Mouse (Mus musculus) C2C12 (cell line): ENCODE results near the gene Lsm11. TPM values are rescaled to one million over a fixed set of nuclear protein-coding genes. Genes with fewer than 3 reads are reported as not detected.

ENCODE experiments used
- H3K27me3 ChIP-seq: one replicate; pipeline ENCODE4 v1.6.1; 2011; ENCODE audit not compliant: control insufficient read depth, insufficient read depth, insufficient read length
- H3K36me3 ChIP-seq: one replicate; pipeline ENCODE4 v1.6.1; 2011; ENCODE audit not compliant: control insufficient read depth, insufficient read depth
- H3K4me3 ChIP-seq: one replicate; pipeline ENCODE4 v1.5.1; 2011; ENCODE audit warnings: mild to moderate bottlenecking, control low read depth; ENCODE audit not compliant: poor library complexity, insufficient read depth, severe bottlenecking
- H3K79me2 ChIP-seq: one replicate; pipeline ENCODE4 v1.6.1; 2011; ENCODE audit not compliant: control insufficient read depth, insufficient read depth
- H3K79me3 ChIP-seq: one replicate; pipeline ENCODE4 v1.6.1; 2011; ENCODE audit warnings: low read depth, control low read depth
- H3ac ChIP-seq: one replicate; pipeline ENCODE3; 2011; ENCODE audit warnings: low read depth; ENCODE audit not compliant: control insufficient read depth, insufficient read length
- CEBPB ChIP-seq: IDR thresholded peaks from one replicate; pipeline ENCODE4 v1.6.1; 2011; ENCODE audit warnings: low read depth, mild to moderate bottlenecking, control low read depth, moderate library complexity
- CTCF ChIP-seq: IDR thresholded peaks from one replicate; pipeline ENCODE4 v1.5.1; 2011; ENCODE audit not compliant: control insufficient read depth, insufficient read depth, insufficient read length
- FOSL1 ChIP-seq: IDR thresholded peaks from one replicate; pipeline ENCODE4 v1.8.0; 2011; ENCODE audit warnings: mild to moderate bottlenecking, low read length; ENCODE audit not compliant: poor library complexity, insufficient read depth, severe bottlenecking
- MAX ChIP-seq: IDR thresholded peaks from one replicate; pipeline ENCODE4 v1.6.1; 2011; ENCODE audit warnings: mild to moderate bottlenecking, control low read depth
- MYOD1 ChIP-seq: IDR thresholded peaks from one replicate; pipeline ENCODE4 v1.6.1; 2011; ENCODE audit warnings: low read depth; ENCODE audit not compliant: control insufficient read depth, insufficient read length
- MYOG ChIP-seq: IDR thresholded peaks from one replicate; pipeline ENCODE4 v1.6.1; 2011; ENCODE audit not compliant: control insufficient read depth, insufficient read length; ENCODE audit errors: extremely low read depth
- USF1 ChIP-seq: IDR thresholded peaks from one replicate; pipeline ENCODE4 v1.6.1; 2011; ENCODE audit warnings: low read depth, mild to moderate bottlenecking, control low read depth, moderate library complexity
- polyA plus RNA-seq: library from polyadenylated mRNA; unstranded; fragments of >200 nt; fragmentation: generic; extraction: Trizol; gene quantifications from one replicate; pipeline ENCODE4 v1.2.1, GENCODE M21; 2012; ENCODE audit warnings: missing spikeins

Gene Lsm11
- polyA plus RNA-seq, 1 experiment: 9.7 TPM

- H3K36me3 ChIP-seq: peaks cover 6% of the 10 kb centered on the region
- no peaks in the 10 kb centered on the region for H3K27me3 ChIP-seq
- H3ac ChIP-seq: peak overlapping the region; percentile 27
- peak; percentile 76 for TF ChIP-seq CTCF
- no peak for TF ChIP-seq MAX
- no peaks in the 10 kb centered on the region for H3K79me2 ChIP-seq
- H3K79me3 ChIP-seq: no peaks in the 10 kb centered on the region
- peak overlapping the region; percentile 18 for H3K4me3 ChIP-seq
These were observed 18.1 kb downstream of the Lsm11 start for GRCm38 (mm10) chr11:45926640-45927082.

GRCm38 (mm10) chr11:45925436-45925835, 19.3 kb downstream of the Lsm11 start:
- no peak overlapping the region for H3ac ChIP-seq

GRCm38 (mm10) chr11:45921480-45921898, 23.2 kb downstream of the Lsm11 start:
- no peak overlapping the region for H3ac ChIP-seq
- no peak overlapping the region for H3K4me3 ChIP-seq
- H3K27me3 ChIP-seq: no peaks in the 10 kb centered on the region
- H3K79me3 ChIP-seq: no peaks in the 10 kb centered on the region
- TF ChIP-seq USF1 (no peak), CTCF (no peak), CEBPB (no peak), MAX (no peak), MYOG (no peak), FOSL1 (no peak), MYOD1 (no peak)
- no peaks in the 10 kb centered on the region for H3K36me3 ChIP-seq
- H3K79me2 ChIP-seq: no peaks in the 10 kb centered on the region

More at GRCm38 (mm10) chr11:45925436-45925835, 19.3 kb downstream of the Lsm11 start:
- H3K79me3 ChIP-seq: no peaks in the 10 kb centered on the region
- TF ChIP-seq CEBPB (no peak), MAX (no peak), CTCF (no peak), MYOD1 (no peak), USF1 (no peak), FOSL1 (no peak), MYOG (no peak)
- no peaks in the 10 kb centered on the region for H3K79me2 ChIP-seq
- no peak overlapping the region for H3K4me3 ChIP-seq
- H3K27me3 ChIP-seq: no peaks in the 10 kb centered on the region
- H3K36me3 ChIP-seq: no peaks in the 10 kb centered on the region

- no peak overlapping the region for H3K4me3 ChIP-seq
- TF ChIP-seq MAX (no peak), CTCF (no peak), USF1 (no peak), CEBPB (no peak), FOSL1 (no peak), MYOD1 (no peak), MYOG (no peak)
These were observed 23.7 kb downstream of the Lsm11 start for GRCm38 (mm10) chr11:45921026-45921425.

GRCm38 (mm10) chr11:45918836-45919235, 25.9 kb downstream of the Lsm11 start:
- Histone ChIP-seq H3K4me3 (no peak overlapping the region), H3K36me3 (no peaks in the 10 kb centered on the region), H3K79me2 (no peaks in the 10 kb centered on the region), H3ac (no peak overlapping the region), H3K79me3 (no peaks in the 10 kb centered on the region), H3K27me3 (no peaks in the 10 kb centered on the region)
- TF ChIP-seq MYOD1: no peak
- TF ChIP-seq FOSL1: no peak

More at GRCm38 (mm10) chr11:45921026-45921425, 23.7 kb downstream of the Lsm11 start:
- Histone ChIP-seq H3K36me3 (no peaks in the 10 kb centered on the region), H3ac (no peak overlapping the region), H3K27me3 (no peaks in the 10 kb centered on the region), H3K79me3 (no peaks in the 10 kb centered on the region), H3K79me2 (no peaks in the 10 kb centered on the region)

GRCm38 (mm10) chr11:45918018-45918417, 26.7 kb downstream of the Lsm11 start:
- Histone ChIP-seq H3K36me3 (no peaks in the 10 kb centered on the region), H3K79me2 (no peaks in the 10 kb centered on the region), H3K79me3 (no peaks in the 10 kb centered on the region), H3ac (no peak overlapping the region), H3K4me3 (no peak overlapping the region), H3K27me3 (no peaks in the 10 kb centered on the region)
- TF ChIP-seq USF1 (peak; percentile 67), CEBPB (no peak), MAX (no peak)
